Mouse (Mus musculus) MN1 (cell line): ENCODE results near the gene Adcyap1r1.
A peak's percentile ranks its signal among the peaks of the same experiment; 100 is the strongest.

Experiments
- DNase-seq: peaks from one replicate; pipeline ENCODE4 v3.0.0-alpha.2; 2016; ENCODE audit warnings: low spot score

Gene Adcyap1r1

GRCm38 (mm10) chr6:55448976-55449678 lies 2.7 kb upstream of the Adcyap1r1 start:
- DNase-seq, result peak; percentile 78

GRCm38 (mm10) chr6:55452381-55452780 lies 603 bp downstream of the Adcyap1r1 start:
- DNase-seq, result peak; percentile 32

- DNase-seq, result peak; percentile 73
Measured at GRCm38 (mm10) chr6:55453548-55453947, 1.8 kb downstream of the Adcyap1r1 start.

- no peak for DNase-seq
Measured at GRCm38 (mm10) chr6:55455641-55456040, 3.9 kb downstream of the Adcyap1r1 start.

- DNase-seq, result no peak
Measured at GRCm38 (mm10) chr6:55457727-55458126, 5.9 kb downstream of the Adcyap1r1 start.

GRCm38 (mm10) chr6:55458156-55458555 lies 6.4 kb downstream of the Adcyap1r1 start:
- peak; percentile 36 for DNase-seq

GRCm38 (mm10) chr6:55459545-55460397 lies 8.0 kb downstream of the Adcyap1r1 start:
- DNase-seq, result no peak

GRCm38 (mm10) chr6:55461141-55461540 lies 9.4 kb downstream of the Adcyap1r1 start:
- peak; percentile 47 for DNase-seq

GRCm38 (mm10) chr6:55461678-55462077 lies 9.9 kb downstream of the Adcyap1r1 start:
- peak; percentile 33 for DNase-seq

GRCm38 (mm10) chr6:55462394-55462793 lies 10.6 kb downstream of the Adcyap1r1 start:
- no peak for DNase-seq

GRCm38 (mm10) chr6:55463966-55464365 lies 12.2 kb downstream of the Adcyap1r1 start:
- peak; percentile 73 for DNase-seq

- DNase-seq, result no peak
Measured at GRCm38 (mm10) chr6:55465311-55465710, 13.5 kb downstream of the Adcyap1r1 start.

GRCm38 (mm10) chr6:55466301-55466761 lies 14.6 kb downstream of the Adcyap1r1 start:
- no peak for DNase-seq

GRCm38 (mm10) chr6:55470691-55471090 lies 18.9 kb downstream of the Adcyap1r1 start:
- DNase-seq, result no peak

GRCm38 (mm10) chr6:55472381-55472780 lies 20.6 kb downstream of the Adcyap1r1 start:
- no peak for DNase-seq

- DNase-seq, result no peak
Measured at GRCm38 (mm10) chr6:55480988-55481387, 29.2 kb downstream of the Adcyap1r1 start.

- DNase-seq, result no peak
Measured at GRCm38 (mm10) chr6:55482471-55482870, 30.7 kb downstream of the Adcyap1r1 start.

GRCm38 (mm10) chr6:55483360-55483759 lies 31.6 kb downstream of the Adcyap1r1 start:
- DNase-seq, result no peak

GRCm38 (mm10) chr6:55484224-55484623 lies 32.4 kb downstream of the Adcyap1r1 start:
- DNase-seq, result no peak

- no peak for DNase-seq
Measured at GRCm38 (mm10) chr6:55485216-55485615, 33.4 kb downstream of the Adcyap1r1 start.

- peak; percentile 39 for DNase-seq
Measured at GRCm38 (mm10) chr6:55487726-55488125, 35.9 kb downstream of the Adcyap1r1 start.

GRCm38 (mm10) chr6:55496201-55496600 lies 44.4 kb downstream of the Adcyap1r1 start:
- no peak for DNase-seq

- no peak for DNase-seq
Measured at GRCm38 (mm10) chr6:55498753-55499152, 47.0 kb downstream of the Adcyap1r1 start.
